Mouse (Mus musculus) liver, embryonic 12.5 days (tissue): ENCODE results near the gene Trpm4. TPM values are rescaled to one million over a fixed set of nuclear protein-coding genes. Genes with fewer than 3 reads are reported as not detected.

Experiments used
- ATAC-seq: fragments of 200-750 bp; cut with Nextera tagmentation; 2 replicates; pipeline ENCODE4 v1.8.0; 2017; ENCODE audit warnings: moderate number of reproducible peaks, mild to moderate bottlenecking, moderate library complexity
- H3K27ac ChIP-seq: fragments of 300-500 bp; sonication (generic); 2 replicates; pipeline ENCODE4 v1.5.1; 2016; ENCODE audit warnings: mild to moderate bottlenecking
- H3K27me3 ChIP-seq: fragments of 300-500 bp; sonication (generic); replicated peaks from 2 replicates; pipeline ENCODE4 v1.6.1; 2016; ENCODE audit warnings: mild to moderate bottlenecking, moderate library complexity
- H3K36me3 ChIP-seq: fragments of 300-500 bp; sonication (generic); 2 replicates; pipeline ENCODE4 v1.6.1; 2016; ENCODE audit warnings: mild to moderate bottlenecking, moderate library complexity
- H3K4me1 ChIP-seq: fragments of 300-500 bp; sonication (generic); 2 replicates; pipeline ENCODE4 v1.6.1; 2016
- H3K4me2 ChIP-seq: fragments of 300-500 bp; sonication (generic); 2 replicates; pipeline ENCODE4 v1.6.1; 2016; ENCODE audit warnings: mild to moderate bottlenecking, moderate library complexity
- H3K4me3 ChIP-seq: fragments of 300-500 bp; sonication (generic); 2 replicates; pipeline ENCODE4 v1.5.1; 2016; ENCODE audit warnings: mild to moderate bottlenecking, moderate library complexity
- H3K9ac ChIP-seq: fragments of 300-500 bp; sonication (generic); 2 replicates; pipeline ENCODE4 v1.6.1; 2016; ENCODE audit warnings: mild to moderate bottlenecking, moderate library complexity
- H3K9me3 ChIP-seq: fragments of 300-500 bp; sonication (generic); replicated peaks from 2 replicates; pipeline ENCODE4 v1.6.1; 2016; ENCODE audit warnings: mild to moderate bottlenecking, moderate library complexity
- WGBS: fragments of 180-500 bp; shearing (Covaris S2); methylation state at CpG from one replicate; pipeline ENCODE4 v1.1.7; 2016; ENCODE audit not compliant: insufficient replicate concordance; 5-methylcytosine and 5-hydroxymethylcytosine counted together
- polyA plus RNA-seq: library from polyadenylated mRNA; unstranded; fragments of >200 nt; fragmentation: Nextera tagmentation; extraction: Ambion mirVana; gene quantifications from 2 replicates; pipeline ENCODE4 v1.2.1, GENCODE M21; 2016

The Trpm4 gene
- 1.2 and 2.2 TPM in 2 replicates for polyA plus RNA-seq

DNA sequence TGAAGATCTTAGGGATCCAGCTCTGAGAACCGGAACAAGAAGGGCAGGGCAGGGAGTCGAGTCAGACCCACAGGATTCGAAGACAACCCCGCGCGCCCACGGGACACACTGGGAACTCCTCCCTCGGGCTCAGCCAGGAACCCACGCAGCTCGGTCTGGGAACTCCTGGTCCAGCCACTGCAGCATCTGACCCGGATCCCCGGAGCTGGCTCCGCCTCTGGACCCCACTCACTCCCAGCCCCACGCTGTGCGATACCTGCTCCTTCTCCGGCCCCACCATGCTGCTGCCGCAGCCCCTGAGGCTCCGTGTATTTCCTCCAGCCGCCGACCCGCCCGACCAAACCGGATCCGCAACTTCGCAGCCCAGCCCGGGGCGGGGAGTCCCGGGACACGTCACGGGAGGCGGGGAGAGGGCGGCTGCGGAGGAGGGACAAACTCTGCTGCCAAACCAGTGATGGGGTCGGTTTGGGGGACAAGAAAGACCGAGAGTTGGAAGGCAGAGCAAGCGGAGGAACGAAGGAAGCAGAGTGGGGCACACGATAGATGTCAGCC, at the start of gene Trpm4:
Gene Trpm4 (minus strand): TSS at position 350 of the 552 bp plus-strand sequence.
- Histone ChIP-seq H3K9me3 (no peaks in the 10 kb centered on the region), H3K4me3 (peak within 1 kb of the TSS; percentile 57), H3K36me3 (no peaks in the 10 kb centered on the region), H3K27me3 (peaks cover 73% of the 10 kb centered on the region), H3K4me2 (peak within 1 kb of the TSS; percentile 80), H3K27ac (no peak within 1 kb of the TSS), H3K9ac (peak within 1 kb of the TSS; percentile 60), H3K4me1 (peaks cover 38% of the 10 kb centered on the region)
- under 1% methylated on average over 38 of the region's 38 CpGs for WGBS
- 0 out of 2 replicates have a peak, but pooled peaks have one; percentile 22 for ATAC-seq

- H3K9ac ChIP-seq, result no peak overlapping the region
- no peaks in the 10 kb centered on the region for H3K27me3 ChIP-seq
- peaks cover 93% of the 10 kb centered on the region for H3K36me3 ChIP-seq
- H3K9me3 ChIP-seq, result no peaks in the 10 kb centered on the region
- H3K4me2 ChIP-seq, result no peak overlapping the region
- WGBS, result 78% methylated on average over 1 of the region's 1 CpGs
- no peak for ATAC-seq
- peaks cover 6% of the 10 kb centered on the region for H3K4me1 ChIP-seq
- H3K4me3 ChIP-seq, result no peak overlapping the region
- no peak overlapping the region for H3K27ac ChIP-seq
These were observed 42.5 kb upstream of the Trpm4 start for GRCm38 (mm10) chr7:45376057-45376456.

GRCm38 (mm10) chr7:45374620-45375019, 41.0 kb upstream of the Trpm4 start:
- Histone ChIP-seq H3K4me3 (no peak overlapping the region), H3K27ac (no peak overlapping the region), H3K27me3 (peaks cover 10% of the 10 kb centered on the region), H3K4me2 (no peak overlapping the region), H3K9ac (no peak overlapping the region), H3K9me3 (no peaks in the 10 kb centered on the region), H3K36me3 (peaks cover 78% of the 10 kb centered on the region), H3K4me1 (peaks cover 20% of the 10 kb centered on the region)
- 75% methylated on average over 8 of the region's 8 CpGs for WGBS
- no peak for ATAC-seq

DNA sequence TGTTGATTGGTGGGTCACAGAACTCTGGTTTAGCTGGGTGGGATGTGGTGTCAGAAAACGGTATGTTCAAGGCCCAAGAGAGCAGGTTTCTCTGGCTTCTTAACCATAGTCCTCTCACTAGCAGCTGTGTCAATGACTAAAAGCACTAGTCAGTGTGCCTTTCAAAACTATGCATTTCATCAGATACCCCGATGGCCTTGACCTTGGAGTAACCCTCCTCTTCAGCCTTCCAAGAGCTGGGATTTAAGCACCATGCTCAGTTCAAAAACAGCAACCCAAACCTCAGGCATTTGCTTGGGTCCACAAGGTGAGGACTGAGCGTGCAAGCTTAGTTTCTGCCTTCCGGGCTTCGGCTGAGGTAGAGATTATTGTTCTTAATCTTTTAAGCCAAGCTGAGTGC, 38.8 kb upstream of the Trpm4 start:
- peaks cover 56% of the 10 kb centered on the region for H3K36me3 ChIP-seq
- no peak overlapping the region for H3K4me3 ChIP-seq
- WGBS, result 78% methylated on average over 5 of the region's 5 CpGs
- H3K9me3 ChIP-seq, result no peaks in the 10 kb centered on the region
- no peak overlapping the region for H3K4me2 ChIP-seq
- peaks cover 31% of the 10 kb centered on the region for H3K27me3 ChIP-seq
- H3K9ac ChIP-seq, result no peak overlapping the region
- peaks cover 42% of the 10 kb centered on the region for H3K4me1 ChIP-seq
- no peak overlapping the region for H3K27ac ChIP-seq
- no peak for ATAC-seq

DNA sequence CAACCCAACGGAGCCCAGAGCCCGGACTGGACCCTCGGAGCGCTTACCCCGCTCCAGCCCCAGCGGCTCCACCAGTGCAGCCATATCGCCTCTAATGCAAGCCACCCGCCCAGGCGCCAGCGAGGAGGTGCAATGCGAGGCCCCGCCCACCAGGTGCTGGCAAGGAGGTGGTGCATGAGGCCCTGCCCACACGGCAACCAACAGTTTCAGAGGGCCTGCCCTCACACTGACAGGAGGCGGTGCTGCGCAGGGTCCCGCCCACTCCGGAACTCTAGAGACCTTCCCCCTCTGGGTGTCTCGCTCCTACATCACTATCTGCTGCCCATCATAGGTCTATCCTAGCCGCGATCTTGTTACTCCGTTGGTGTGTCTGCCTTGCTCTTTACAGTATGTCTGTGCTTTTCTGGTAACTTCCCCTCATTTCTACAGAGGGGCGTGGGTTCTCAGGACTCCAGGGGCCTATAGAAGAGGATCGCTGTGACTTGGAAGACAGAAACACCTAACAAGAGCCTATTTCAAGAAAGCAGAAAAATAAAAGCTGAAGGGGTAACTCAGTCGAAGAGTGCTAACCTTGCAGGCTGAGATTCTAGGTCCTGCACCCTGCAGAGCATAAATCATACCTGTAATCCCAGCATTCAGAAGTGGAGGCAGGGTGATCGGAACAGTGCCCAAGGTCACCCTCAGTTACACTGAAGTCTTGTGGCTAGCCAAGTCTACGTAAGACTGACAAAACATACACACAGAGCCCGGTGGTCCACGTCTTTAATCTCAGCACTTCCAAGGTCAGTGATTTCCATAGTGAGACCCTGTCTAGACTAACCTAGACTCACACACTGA, 37.1 kb upstream of the Trpm4 start, which contains the start of gene Lin7b:
Gene Lin7b (minus strand): TSS at position 109 of the 837 bp plus-strand sequence.
- H3K4me2 ChIP-seq, result peak within 1 kb of the TSS; percentile 96
- ATAC-seq, result peak; percentile 79
- 8% methylated on average over 28 of the region's 28 CpGs for WGBS
- H3K9me3 ChIP-seq, result no peaks in the 10 kb centered on the region
- H3K9ac ChIP-seq, result peak within 1 kb of the TSS; percentile 69
- H3K36me3 ChIP-seq, result peaks cover 39% of the 10 kb centered on the region
- H3K4me1 ChIP-seq, result peaks cover 55% of the 10 kb centered on the region
- H3K27ac ChIP-seq, result 0 out of 2 replicates have a peak within 1 kb of the TSS, but pooled peaks have one; percentile 4
- H3K4me3 ChIP-seq, result peak within 1 kb of the TSS; percentile 58
- peaks cover 43% of the 10 kb centered on the region for H3K27me3 ChIP-seq

- H3K27me3 ChIP-seq, result peaks cover 50% of the 10 kb centered on the region
- H3K4me3 ChIP-seq, result peak overlapping the region; percentile 58
- 10% methylated on average over 49 of the region's 52 CpGs for WGBS
- no peak overlapping the region for H3K27ac ChIP-seq
- peaks cover 33% of the 10 kb centered on the region for H3K36me3 ChIP-seq
- peaks cover 55% of the 10 kb centered on the region for H3K4me1 ChIP-seq
- H3K9me3 ChIP-seq, result no peaks in the 10 kb centered on the region
- peak overlapping the region; percentile 96 for H3K4me2 ChIP-seq
- ATAC-seq, result no peak
- peak overlapping the region; percentile 69 for H3K9ac ChIP-seq
These were observed 36.4 kb upstream of the Trpm4 start for GRCm38 (mm10) chr7:45369836-45370474.

- Histone ChIP-seq H3K27me3 (peaks cover 58% of the 10 kb centered on the region), H3K4me3 (no peak overlapping the region), H3K27ac (no peak overlapping the region), H3K9ac (no peak overlapping the region), H3K9me3 (no peaks in the 10 kb centered on the region), H3K4me2 (no peak overlapping the region; the same call in 1 of the 2 replicates), H3K4me1 (peaks cover 55% of the 10 kb centered on the region), H3K36me3 (peaks cover 26% of the 10 kb centered on the region)
- 57% methylated on average over 16 of the region's 16 CpGs for WGBS
- no peak for ATAC-seq
These were observed 35.6 kb upstream of the Trpm4 start for GRCm38 (mm10) chr7:45369022-45369745.

GRCm38 (mm10) chr7:45368178-45368577, 34.6 kb upstream of the Trpm4 start:
- Histone ChIP-seq H3K9ac (peak overlapping the region; percentile 75), H3K36me3 (peaks cover 16% of the 10 kb centered on the region)
- whole genome bisulfite sequencing, result 77% methylated on average over 15 of the region's 15 CpGs

GRCm38 (mm10) chr7:45367020-45367880, 33.7 kb upstream of the Trpm4 start:
- WGBS, result 2% methylated on average over 70 of the region's 70 CpGs
- peak; percentile 80 for ATAC-seq

More at GRCm38 (mm10) chr7:45368178-45368577, 34.6 kb upstream of the Trpm4 start:
- Histone ChIP-seq H3K4me2 (peak overlapping the region; percentile 96), H3K27ac (no peak overlapping the region), H3K27me3 (peaks cover 68% of the 10 kb centered on the region), H3K4me1 (peaks cover 55% of the 10 kb centered on the region), H3K9me3 (no peaks in the 10 kb centered on the region), H3K4me3 (peak overlapping the region; percentile 58)
- no peak for ATAC-seq

DNA sequence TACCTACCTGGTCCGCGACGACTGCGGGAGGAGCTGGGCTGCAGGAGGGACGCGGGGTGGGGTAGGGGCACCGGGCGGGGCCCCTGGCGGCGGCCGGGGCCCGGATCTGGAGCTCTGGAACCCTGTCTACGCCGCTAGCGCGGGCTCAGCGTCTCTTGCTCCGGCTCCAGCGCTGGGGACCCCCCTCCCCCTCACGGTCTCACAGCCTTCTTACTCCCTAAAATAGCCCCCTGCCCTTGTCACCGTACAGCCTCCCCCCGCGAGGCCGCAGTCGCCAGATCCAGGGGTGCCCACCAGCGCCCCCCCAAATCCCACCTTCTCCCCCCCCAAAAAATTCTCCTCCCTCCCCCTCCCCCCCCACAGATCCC, 33.1 kb upstream of the Trpm4 start, which contains the start of gene Ppfia3:
Gene Ppfia3 (minus strand): TSS at position 368 of the 368 bp plus-strand sequence.
- H3K9me3 ChIP-seq, result no peaks in the 10 kb centered on the region
- H3K36me3 ChIP-seq, result 0 out of 2 replicates have a peak, but pooled peaks cover 3% of the 10 kb centered on the region
- H3K9ac ChIP-seq, result peak within 1 kb of the TSS; percentile 75
- peaks cover 68% of the 10 kb centered on the region for H3K4me1 ChIP-seq
- 1% methylated on average over 12 of the region's 26 CpGs for WGBS
- H3K27me3 ChIP-seq, result peaks cover 83% of the 10 kb centered on the region
- H3K27ac ChIP-seq, result peak within 1 kb of the TSS; percentile 57; the same call in 1 of the 2 replicates
- peak within 1 kb of the TSS; percentile 58 for H3K4me3 ChIP-seq
- peak within 1 kb of the TSS; percentile 96 for H3K4me2 ChIP-seq
- ATAC-seq, result no peak

More at GRCm38 (mm10) chr7:45367020-45367880, 33.7 kb upstream of the Trpm4 start:
- Histone ChIP-seq H3K4me3 (peak overlapping the region; percentile 58), H3K9ac (peak overlapping the region; percentile 75), H3K4me2 (peak overlapping the region; percentile 96), H3K36me3 (peaks cover 7% of the 10 kb centered on the region), H3K27me3 (peaks cover 77% of the 10 kb centered on the region), H3K27ac (peak overlapping the region; percentile 57; the same call in 1 of the 2 replicates), H3K9me3 (no peaks in the 10 kb centered on the region), H3K4me1 (peaks cover 62% of the 10 kb centered on the region)
